Mouse (Mus musculus): ENCODE results near the gene Umad1. TPM values are rescaled to one million over a fixed set of nuclear protein-coding genes. Genes with fewer than 3 reads are reported as not detected.

Umad1 gene
- total RNA-seq, 2 experiments from 2014 or later = 8.0 to 23.6 TPM

- ATAC-seq (replicated peaks; ENCODE audit: poor library complexity) = peak; percentile 57
Observed at GRCm38 (mm10) chr6:8412845-8413598, 153.9 kb downstream of the Umad1 start.

GRCm38 (mm10) chr6:8414020-8414419 lies 154.9 kb downstream of the Umad1 start:
- ATAC-seq (replicated peaks; ENCODE audit: poor library complexity) = no peak

GRCm38 (mm10) chr6:8415823-8416222 lies 156.7 kb downstream of the Umad1 start:
- 0 out of 2 replicates have a peak, but pooled peaks have one; percentile 34 for ATAC-seq (replicated peaks; ENCODE audit: poor library complexity)

- ATAC-seq (replicated peaks; ENCODE audit: poor library complexity) = no peak
Observed at GRCm38 (mm10) chr6:8416802-8417569, 157.9 kb downstream of the Umad1 start.

GRCm38 (mm10) chr6:8419485-8420186 lies 160.5 kb downstream of the Umad1 start:
- ATAC-seq (replicated peaks; ENCODE audit: poor library complexity) = no peak

GRCm38 (mm10) chr6:8420187-8420503 lies 161.1 kb downstream of the Umad1 start:
- no peak for ATAC-seq (replicated peaks; ENCODE audit: poor library complexity)

GRCm38 (mm10) chr6:8421421-8421820 lies 162.3 kb downstream of the Umad1 start:
- ATAC-seq (replicated peaks; ENCODE audit: poor library complexity) = no peak

- no peak for ATAC-seq (replicated peaks; ENCODE audit: poor library complexity)
Observed at GRCm38 (mm10) chr6:8421959-8422581, 163.0 kb downstream of the Umad1 start.

- 0 out of 2 replicates have a peak, but pooled peaks have one; percentile 26 for ATAC-seq (replicated peaks; ENCODE audit: poor library complexity)
Observed at GRCm38 (mm10) chr6:8423142-8423541, 164.1 kb downstream of the Umad1 start.

- peak; percentile 77 for ATAC-seq (replicated peaks; ENCODE audit: poor library complexity)
Observed at GRCm38 (mm10) chr6:8427692-8428091, 168.6 kb downstream of the Umad1 start.

GRCm38 (mm10) chr6:8430610-8431234 lies 171.6 kb downstream of the Umad1 start:
- no peak for ATAC-seq (replicated peaks; ENCODE audit: poor library complexity)

GRCm38 (mm10) chr6:8433179-8433578 lies 174.1 kb downstream of the Umad1 start:
- no peak for ATAC-seq (replicated peaks; ENCODE audit: poor library complexity)

GRCm38 (mm10) chr6:8437937-8438336 lies 178.8 kb downstream of the Umad1 start:
- ATAC-seq (replicated peaks; ENCODE audit: poor library complexity) = no peak

- ATAC-seq (replicated peaks; ENCODE audit: poor library complexity) = no peak
Observed at GRCm38 (mm10) chr6:8441814-8442213, 182.7 kb downstream of the Umad1 start.

- ATAC-seq (replicated peaks; ENCODE audit: poor library complexity) = no peak
Observed at GRCm38 (mm10) chr6:8446786-8447185, 187.7 kb downstream of the Umad1 start.

- ATAC-seq (replicated peaks; ENCODE audit: poor library complexity) = no peak
Observed at GRCm38 (mm10) chr6:8455599-8455998, 196.5 kb downstream of the Umad1 start.

- no peak for ATAC-seq (replicated peaks; ENCODE audit: poor library complexity)
Observed at GRCm38 (mm10) chr6:8458596-8458995, 199.5 kb downstream of the Umad1 start.

GRCm38 (mm10) chr6:8462447-8462846 lies 203.4 kb downstream of the Umad1 start:
- no peak for ATAC-seq (replicated peaks; ENCODE audit: poor library complexity)

- no peak for ATAC-seq (replicated peaks; ENCODE audit: poor library complexity)
Observed at GRCm38 (mm10) chr6:8465388-8465787, 206.3 kb downstream of the Umad1 start.

- no peak for ATAC-seq (replicated peaks; ENCODE audit: poor library complexity)
Observed at GRCm38 (mm10) chr6:8465985-8466384, 206.9 kb downstream of the Umad1 start.
